Mouse (Mus musculus) limb, embryonic 11.5 days (tissue): ENCODE data around the gene Gm28845. TPM values are rescaled to one million over a fixed set of nuclear protein-coding genes. Genes with fewer than 3 reads are reported as not detected.

Experiments used
- ATAC-seq: fragments of 200-750 bp; cut with Nextera tagmentation; 2 replicates; pipeline ENCODE4 v1.8.0; 2017; ENCODE audit warnings: low read depth; ENCODE audit not compliant: insufficient number of reproducible peaks, low FRiP score, low TSS enrichment
- DNase-seq: peaks from one replicate; pipeline ENCODE4 v3.0.0-alpha.2; 2015; ENCODE audit warnings: low spot score
- H3K27ac ChIP-seq: fragments of 300-500 bp; sonication (generic); replicated peaks from 2 replicates; pipeline ENCODE4 v1.5.1; 2014; ENCODE audit warnings: low read depth, mild to moderate bottlenecking, low read length
- H3K27me3 ChIP-seq: fragments of 300-500 bp; sonication (generic); 2 replicates; pipeline ENCODE4 v1.6.1; 2014; ENCODE audit warnings: mild to moderate bottlenecking, low read length, mixed read lengths; ENCODE audit not compliant: control insufficient read depth, insufficient read depth
- H3K36me3 ChIP-seq: fragments of 300-500 bp; sonication (generic); 2 replicates; pipeline ENCODE4 v1.6.1; 2014; ENCODE audit warnings: mild to moderate bottlenecking, low read length, moderate library complexity, mixed read lengths; ENCODE audit not compliant: control insufficient read depth, insufficient read depth
- H3K4me1 ChIP-seq: fragments of 300-500 bp; sonication (generic); 2 replicates; pipeline ENCODE4 v1.6.1; 2014; ENCODE audit warnings: low read length, mixed read lengths; ENCODE audit not compliant: control insufficient read depth, insufficient read depth
- H3K4me2 ChIP-seq: fragments of 300-500 bp; sonication (generic); 2 replicates; pipeline ENCODE4 v1.6.1; 2014; ENCODE audit warnings: low read depth, mild to moderate bottlenecking, moderate library complexity; ENCODE audit not compliant: severe bottlenecking
- H3K4me3 ChIP-seq: fragments of 300-500 bp; sonication (generic); 2 replicates; pipeline ENCODE4 v1.5.1; 2014; ENCODE audit warnings: low read depth, low read length
- H3K9ac ChIP-seq: fragments of 300-500 bp; sonication (generic); 2 replicates; pipeline ENCODE4 v1.6.1; 2014; ENCODE audit warnings: mild to moderate bottlenecking, low read length
- H3K9me3 ChIP-seq: fragments of 300-500 bp; sonication (generic); 2 replicates; pipeline ENCODE4 v1.6.1; 2016; ENCODE audit warnings: low read length; ENCODE audit not compliant: control insufficient read depth
- WGBS: fragments of 180-500 bp; shearing (Covaris S2); extraction: QIAGEN DNeasy Blood & Tissue Kit; methylation state at CpG from one replicate; pipeline ENCODE4 v1.1.7; 2014; 5-methylcytosine and 5-hydroxymethylcytosine counted together
- polyA plus RNA-seq: library from polyadenylated mRNA; unstranded; fragments of >200 nt; fragmentation: Nextera tagmentation; extraction: Ambion mirVana; gene quantifications from 2 replicates; pipeline ENCODE4 v1.2.1, GENCODE M21; 2014

Gm28845 gene
- polyA plus RNA-seq, 1 experiment from 2014 or later = not detected

GRCm38 (mm10) chr1:65137560-65137959 is 18.2 kb upstream of the Gm28845 start:
- Histone ChIP-seq H3K36me3 (no peaks in the 10 kb centered on the region), H3K4me1 (no peaks in the 10 kb centered on the region), H3K9me3 (no peaks in the 10 kb centered on the region), H3K4me2 (no peak overlapping the region), H3K27ac (no peak overlapping the region), H3K4me3 (no peak overlapping the region), H3K27me3 (no peaks in the 10 kb centered on the region), H3K9ac (no peak overlapping the region)
- ATAC-seq (no peak), DNase-seq (no peak)
- WGBS = 89% methylated on average over 6 of the region's 6 CpGs

GRCm38 (mm10) chr1:65132833-65133232 is 13.5 kb upstream of the Gm28845 start:
- Histone ChIP-seq H3K4me2 (no peak overlapping the region), H3K27me3 (no peaks in the 10 kb centered on the region), H3K36me3 (no peaks in the 10 kb centered on the region), H3K27ac (no peak overlapping the region), H3K4me3 (no peak overlapping the region), H3K4me1 (no peaks in the 10 kb centered on the region), H3K9me3 (no peaks in the 10 kb centered on the region), H3K9ac (no peak overlapping the region)
- DNase-seq (no peak), ATAC-seq (no peak)
- WGBS = 96% methylated on average over 1 of the region's 1 CpGs

GRCm38 (mm10) chr1:65131671-65132070 is 12.3 kb upstream of the Gm28845 start:
- H3K4me3 ChIP-seq = no peak overlapping the region
- no peaks in the 10 kb centered on the region for H3K4me1 ChIP-seq
- no peak overlapping the region for H3K9ac ChIP-seq
- WGBS = 94% methylated on average over 1 of the region's 1 CpGs
- H3K9me3 ChIP-seq = no peaks in the 10 kb centered on the region
- ATAC-seq (no peak), DNase-seq (no peak)
- no peak overlapping the region for H3K27ac ChIP-seq
- no peaks in the 10 kb centered on the region for H3K27me3 ChIP-seq
- H3K36me3 ChIP-seq = no peaks in the 10 kb centered on the region
- no peak overlapping the region for H3K4me2 ChIP-seq

- H3K27me3 ChIP-seq = no peaks in the 10 kb centered on the region
- ATAC-seq (no peak), DNase-seq (no peak)
- no peaks in the 10 kb centered on the region for H3K4me1 ChIP-seq
- H3K9ac ChIP-seq = no peak overlapping the region
- H3K4me3 ChIP-seq = no peak overlapping the region
- no peak overlapping the region for H3K27ac ChIP-seq
- H3K4me2 ChIP-seq = no peak overlapping the region
- WGBS = 74% methylated on average over 3 of the region's 3 CpGs
- no peaks in the 10 kb centered on the region for H3K36me3 ChIP-seq
- no peaks in the 10 kb centered on the region for H3K9me3 ChIP-seq
These were observed 10.9 kb upstream of the Gm28845 start for GRCm38 (mm10) chr1:65130226-65130625.

- Histone ChIP-seq H3K9ac (no peak overlapping the region), H3K27ac (no peak overlapping the region), H3K9me3 (no peaks in the 10 kb centered on the region), H3K4me2 (no peak overlapping the region), H3K4me1 (no peaks in the 10 kb centered on the region), H3K4me3 (no peak overlapping the region), H3K36me3 (no peaks in the 10 kb centered on the region), H3K27me3 (no peaks in the 10 kb centered on the region)
- DNase-seq = no peak
- 81% methylated on average over 3 of the region's 3 CpGs for WGBS
- ATAC-seq = no peak
These were observed 10.3 kb upstream of the Gm28845 start for GRCm38 (mm10) chr1:65129634-65130180.

- Histone ChIP-seq H3K36me3 (no peaks in the 10 kb centered on the region), H3K9me3 (no peaks in the 10 kb centered on the region), H3K9ac (no peak within 1 kb of the TSS), H3K27me3 (no peaks in the 10 kb centered on the region), H3K4me1 (no peaks in the 10 kb centered on the region), H3K27ac (no peak within 1 kb of the TSS), H3K4me2 (no peak within 1 kb of the TSS), H3K4me3 (no peak within 1 kb of the TSS)
- ATAC-seq (no peak), DNase-seq (no peak)
- 27% methylated on average over 9 of the region's 9 CpGs for WGBS
These were observed 3.4 kb upstream of the Gm28845 start, which contains the start of gene D630023F18Rik for GRCm38 (mm10) chr1:65122574-65123372. D630023F18Rik (minus strand) TSS chr1:65123214.

- 65% methylated on average over 8 of the region's 8 CpGs for WGBS
These were observed 1.0 kb downstream of the Gm28845 start for GRCm38 (mm10) chr1:65118150-65118913.

GRCm38 (mm10) chr1:65113536-65114172 is 5.7 kb downstream of the Gm28845 start:
- Histone ChIP-seq H3K4me1 (no peaks in the 10 kb centered on the region), H3K4me3 (no peak overlapping the region), H3K27ac (no peak overlapping the region), H3K9me3 (no peaks in the 10 kb centered on the region), H3K4me2 (no peak overlapping the region), H3K27me3 (no peaks in the 10 kb centered on the region), H3K36me3 (no peaks in the 10 kb centered on the region), H3K9ac (no peak overlapping the region)
- 93% methylated on average over 5 of the region's 5 CpGs for WGBS
- ATAC-seq (no peak), DNase-seq (no peak)

More at GRCm38 (mm10) chr1:65118150-65118913, 1.0 kb downstream of the Gm28845 start:
- Histone ChIP-seq H3K4me1 (no peaks in the 10 kb centered on the region), H3K4me2 (no peak overlapping the region), H3K9ac (no peak overlapping the region), H3K9me3 (no peaks in the 10 kb centered on the region), H3K4me3 (no peak overlapping the region), H3K27ac (no peak overlapping the region), H3K36me3 (no peaks in the 10 kb centered on the region), H3K27me3 (no peaks in the 10 kb centered on the region)
- ATAC-seq (no peak), DNase-seq (no peak)
